Mouse (Mus musculus) hindbrain, embryonic 11.5 days (tissue): ENCODE data around the gene Qpct. TPM values are rescaled to one million over a fixed set of nuclear protein-coding genes. Genes with fewer than 3 reads are reported as not detected.

Experiments
- ATAC-seq: fragments of 200-750 bp; cut with Nextera tagmentation; 2 replicates; pipeline ENCODE4 v1.8.0; 2017; ENCODE audit warnings: mild to moderate bottlenecking, moderate TSS enrichment, moderate library complexity; ENCODE audit not compliant: low FRiP score
- DNase-seq: peaks from one replicate; pipeline ENCODE4 v3.0.0-alpha.2; 2015; ENCODE audit warnings: low spot score
- H3K27ac ChIP-seq: fragments of 300-500 bp; sonication (generic); 2 replicates; pipeline ENCODE4 v1.5.1; 2014; ENCODE audit warnings: mild to moderate bottlenecking, low read depth, low read length
- H3K27me3 ChIP-seq: fragments of 300-500 bp; sonication (generic); 2 replicates; pipeline ENCODE4 v1.6.1; 2014; ENCODE audit warnings: mild to moderate bottlenecking, low read length, moderate library complexity, mixed read lengths; ENCODE audit not compliant: control insufficient read depth, insufficient read depth
- H3K36me3 ChIP-seq: fragments of 300-500 bp; sonication (generic); 2 replicates; pipeline ENCODE4 v1.6.1; 2014; ENCODE audit warnings: mild to moderate bottlenecking, low read length, moderate library complexity, mixed read lengths; ENCODE audit not compliant: control insufficient read depth, insufficient read depth
- H3K4me1 ChIP-seq: fragments of 300-500 bp; sonication (generic); replicated peaks from 2 replicates; pipeline ENCODE4 v1.6.1; 2014; ENCODE audit warnings: low read length, mixed read lengths; ENCODE audit not compliant: control insufficient read depth, insufficient read depth
- H3K4me2 ChIP-seq: fragments of 300-500 bp; sonication (generic); replicated peaks from 2 replicates; pipeline ENCODE4 v1.6.1; 2014; ENCODE audit warnings: mild to moderate bottlenecking, low read depth, low read length
- H3K4me3 ChIP-seq: fragments of 300-500 bp; sonication (generic); 2 replicates; pipeline ENCODE4 v1.5.1; 2014; ENCODE audit warnings: low read depth, low read length
- H3K9ac ChIP-seq: fragments of 300-500 bp; sonication (generic); 2 replicates; pipeline ENCODE4 v1.6.1; 2014; ENCODE audit warnings: low read depth, low read length
- H3K9me3 ChIP-seq: fragments of 300-500 bp; sonication (generic); 2 replicates; pipeline ENCODE4 v1.6.1; 2016; ENCODE audit warnings: low read length; ENCODE audit not compliant: control insufficient read depth
- WGBS: fragments of 180-500 bp; shearing (Covaris S2); extraction: QIAGEN DNeasy Blood & Tissue Kit; methylation state at CpG from one replicate; pipeline ENCODE4 v1.1.7; 2014; 5-methylcytosine and 5-hydroxymethylcytosine counted together
- polyA plus RNA-seq: library from polyadenylated mRNA; unstranded; fragments of >200 nt; fragmentation: Nextera tagmentation; extraction: Ambion mirVana; gene quantifications from 2 replicates; pipeline ENCODE4 v1.2.1, GENCODE M21; 2014

The Qpct gene
- polyA plus RNA-seq: 8.2 and 10.6 TPM in 2 replicates

- ATAC-seq: no peak
- Histone ChIP-seq H3K27ac (no peak within 1 kb of the TSS), H3K9ac (peak within 1 kb of the TSS; percentile 55), H3K4me1 (no peaks in the 10 kb centered on the region), H3K36me3 (no peaks in the 10 kb centered on the region), H3K9me3 (no peaks in the 10 kb centered on the region), H3K27me3 (peaks cover 6% of the 10 kb centered on the region; the same call in 1 of the 2 replicates), H3K4me2 (peak within 1 kb of the TSS; percentile 91), H3K4me3 (peak within 1 kb of the TSS; percentile 58)
- DNase-seq: no peak
- WGBS: 75% methylated on average over 4 of the region's 4 CpGs
Measured at GRCm38 (mm10) chr17:79051606-79052005, at the start of gene Qpct. TSS of gene Qpct (plus strand) at chr17:79051906.

- 0 out of 2 replicates have a peak, but pooled peaks cover 4% of the 10 kb centered on the region for H3K36me3 ChIP-seq
- H3K4me2 ChIP-seq: no peak overlapping the region
- no peaks in the 10 kb centered on the region for H3K4me1 ChIP-seq
- H3K27me3 ChIP-seq: no peaks in the 10 kb centered on the region
- H3K27ac ChIP-seq: no peak overlapping the region
- H3K9ac ChIP-seq: no peak overlapping the region
- H3K4me3 ChIP-seq: no peak overlapping the region
- DNase-seq: no peak
- WGBS: 92% methylated on average over 2 of the region's 2 CpGs
- no peaks in the 10 kb centered on the region for H3K9me3 ChIP-seq
- ATAC-seq: no peak
Measured at GRCm38 (mm10) chr17:79013625-79014024, 38.1 kb upstream of the Qpct start.

GRCm38 (mm10) chr17:79014911-79015685, 36.6 kb upstream of the Qpct start:
- no peaks in the 10 kb centered on the region for H3K4me1 ChIP-seq
- 89% methylated on average over 2 of the region's 2 CpGs for WGBS
- no peaks in the 10 kb centered on the region for H3K9me3 ChIP-seq
- DNase-seq (no peak), ATAC-seq (no peak)
- no peak overlapping the region for H3K9ac ChIP-seq
- H3K27ac ChIP-seq: no peak overlapping the region
- 0 out of 2 replicates have a peak, but pooled peaks cover 4% of the 10 kb centered on the region for H3K36me3 ChIP-seq
- no peak overlapping the region for H3K4me3 ChIP-seq
- no peak overlapping the region for H3K4me2 ChIP-seq
- H3K27me3 ChIP-seq: no peaks in the 10 kb centered on the region

GRCm38 (mm10) chr17:79015831-79016230, 35.9 kb upstream of the Qpct start:
- Histone ChIP-seq H3K4me1 (no peaks in the 10 kb centered on the region), H3K4me2 (no peak overlapping the region), H3K4me3 (no peak overlapping the region), H3K9ac (no peak overlapping the region), H3K27me3 (no peaks in the 10 kb centered on the region), H3K36me3 (0 out of 2 replicates have a peak, but pooled peaks cover 4% of the 10 kb centered on the region), H3K27ac (no peak overlapping the region), H3K9me3 (no peaks in the 10 kb centered on the region)
- ATAC-seq (no peak), DNase-seq (no peak)
- WGBS: 88% methylated on average over 10 of the region's 10 CpGs

- Histone ChIP-seq H3K4me2 (0 out of 2 replicates have a peak overlapping the region, but pooled peaks have one; percentile 3), H3K4me3 (no peak overlapping the region), H3K27me3 (no peaks in the 10 kb centered on the region; the same call in 1 of the 2 replicates), H3K4me1 (no peaks in the 10 kb centered on the region), H3K27ac (no peak overlapping the region), H3K36me3 (no peaks in the 10 kb centered on the region), H3K9me3 (no peaks in the 10 kb centered on the region), H3K9ac (no peak overlapping the region)
- no peak for ATAC-seq
- no peak for DNase-seq
- 78% methylated on average over 9 of the region's 9 CpGs for WGBS
Measured at GRCm38 (mm10) chr17:79018422-79018821, 33.3 kb upstream of the Qpct start.

GRCm38 (mm10) chr17:79019726-79020207, 31.9 kb upstream of the Qpct start:
- 1% methylated on average over 18 of the region's 18 CpGs for WGBS
- Histone ChIP-seq H3K4me2 (peak overlapping the region; percentile 63), H3K27ac (peak overlapping the region; percentile 91), H3K36me3 (no peaks in the 10 kb centered on the region), H3K4me1 (no peaks in the 10 kb centered on the region), H3K9ac (peak overlapping the region; percentile 83), H3K27me3 (no peaks in the 10 kb centered on the region; the same call in 1 of the 2 replicates), H3K9me3 (no peaks in the 10 kb centered on the region), H3K4me3 (peak overlapping the region; percentile 80)
- DNase-seq (peak; percentile 44), ATAC-seq (no peak)

- H3K9me3 ChIP-seq: no peaks in the 10 kb centered on the region
- under 1% methylated on average over 42 of the region's 113 CpGs for WGBS
- peak within 1 kb of the TSS; percentile 83 for H3K9ac ChIP-seq
- H3K27me3 ChIP-seq: no peaks in the 10 kb centered on the region; the same call in 1 of the 2 replicates
- no peaks in the 10 kb centered on the region for H3K4me1 ChIP-seq
- peak within 1 kb of the TSS; percentile 63 for H3K4me2 ChIP-seq
- peak within 1 kb of the TSS; percentile 91 for H3K27ac ChIP-seq
- peak within 1 kb of the TSS; percentile 80 for H3K4me3 ChIP-seq
- H3K36me3 ChIP-seq: no peaks in the 10 kb centered on the region
- DNase-seq (peak; percentile 84), ATAC-seq (peak; percentile 92)
Measured at GRCm38 (mm10) chr17:79020208-79020983, 31.3 kb upstream of the Qpct start, which contains the start of gene Prkd3. TSS of gene Prkd3 (minus strand) at chr17:79020816.

GRCm38 (mm10) chr17:79020984-79021335, 30.7 kb upstream of the Qpct start:
- H3K9ac ChIP-seq: peak overlapping the region; percentile 83
- no peak; the same call in 1 of the 2 replicates for ATAC-seq
- H3K9me3 ChIP-seq: no peaks in the 10 kb centered on the region
- H3K4me2 ChIP-seq: peak overlapping the region; percentile 63
- WGBS: 2% methylated on average over 24 of the region's 24 CpGs
- H3K4me3 ChIP-seq: peak overlapping the region; percentile 80
- H3K4me1 ChIP-seq: no peaks in the 10 kb centered on the region
- H3K36me3 ChIP-seq: no peaks in the 10 kb centered on the region
- DNase-seq: no peak
- H3K27ac ChIP-seq: no peak overlapping the region
- no peaks in the 10 kb centered on the region; the same call in 1 of the 2 replicates for H3K27me3 ChIP-seq
